Mouse (Mus musculus) hindlimb bud, embryonic 11.5 days (tissue): ENCODE measurements around the gene Knl1.
A peak's percentile ranks its signal among the peaks of the same experiment; 100 is the strongest.

ENCODE experiments used
- DNase-seq: peaks from one replicate; pipeline ENCODE4 v3.0.0-alpha.2; 2012; ENCODE audit warnings: low read depth, low spot score; ENCODE audit errors: extremely low spot score

Gene Knl1

DNA sequence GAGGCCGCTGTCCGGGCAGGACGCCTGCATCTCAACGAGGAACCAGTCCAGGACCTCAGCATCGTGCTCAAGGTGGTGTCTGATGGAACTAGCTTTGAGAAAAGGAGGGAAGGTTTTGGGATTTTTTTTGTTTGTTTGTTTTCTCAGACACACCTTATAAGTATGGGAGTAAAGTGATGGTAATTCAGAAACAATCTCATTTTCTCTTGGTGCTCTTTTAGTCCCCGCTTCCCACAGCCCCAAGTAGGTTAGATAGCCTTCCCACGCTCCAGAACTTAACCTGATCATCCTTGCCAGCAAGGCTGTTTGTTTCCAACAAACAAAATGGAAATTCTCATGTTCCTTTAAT lies 11.5 kb upstream of the Knl1 start:
- no peak for DNase-seq

GRCm38 (mm10) chr2:119040882-119041281 lies 6.0 kb upstream of the Knl1 start:
- DNase-seq = no peak

- DNase-seq = no peak
These were observed 1.8 kb upstream of the Knl1 start for GRCm38 (mm10) chr2:119045163-119045562.

GRCm38 (mm10) chr2:119047849-119048248 lies 930 bp downstream of the Knl1 start:
- no peak for DNase-seq

- DNase-seq = no peak
These were observed 3.3 kb downstream of the Knl1 start for GRCm38 (mm10) chr2:119050132-119050650.

DNA sequence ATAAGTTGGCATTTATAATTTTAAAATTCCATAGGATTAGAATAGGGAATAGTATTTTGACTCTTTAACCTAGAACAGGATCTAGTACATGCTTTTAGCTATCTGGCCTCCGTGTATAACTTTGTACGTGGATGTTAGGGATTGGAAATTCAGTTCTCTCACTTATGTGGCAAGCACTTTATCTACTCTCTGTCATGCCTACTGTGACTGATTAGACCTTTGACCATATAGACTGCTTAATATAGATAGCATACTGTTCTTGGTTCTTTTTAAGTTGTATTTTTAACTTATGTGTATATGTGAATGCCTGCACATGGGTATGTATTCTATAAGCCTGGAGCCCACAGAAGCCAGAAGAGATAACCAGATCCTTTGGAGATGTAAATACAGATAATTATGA lies 13.2 kb downstream of the Knl1 start:
- DNase-seq = no peak

GRCm38 (mm10) chr2:119072397-119072796 lies 25.5 kb downstream of the Knl1 start:
- DNase-seq = no peak

- no peak for DNase-seq
These were observed 39.2 kb downstream of the Knl1 start for GRCm38 (mm10) chr2:119086156-119086555.

DNA sequence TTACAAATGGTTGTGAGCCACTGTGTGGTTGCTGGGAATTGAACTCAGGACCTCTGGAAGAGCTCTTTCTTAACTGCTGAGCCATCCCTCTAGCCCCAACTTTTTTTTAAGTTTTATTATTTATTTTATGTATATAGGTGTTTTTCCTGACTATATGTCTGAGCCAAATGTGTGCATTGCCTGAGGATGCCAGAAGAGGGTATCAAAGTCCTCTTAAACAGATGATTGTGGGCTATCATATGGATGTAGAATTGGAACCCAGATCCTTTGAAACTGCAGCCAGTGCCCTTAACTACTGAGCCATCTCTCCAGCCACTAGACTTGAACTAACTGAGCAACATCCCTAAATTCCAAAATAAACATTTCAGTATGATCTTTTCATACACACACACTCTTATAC lies 54.6 kb downstream of the Knl1 start:
- no peak for DNase-seq

- DNase-seq = no peak
These were observed 59.7 kb downstream of the Knl1 start for GRCm38 (mm10) chr2:119106583-119106982.

DNA sequence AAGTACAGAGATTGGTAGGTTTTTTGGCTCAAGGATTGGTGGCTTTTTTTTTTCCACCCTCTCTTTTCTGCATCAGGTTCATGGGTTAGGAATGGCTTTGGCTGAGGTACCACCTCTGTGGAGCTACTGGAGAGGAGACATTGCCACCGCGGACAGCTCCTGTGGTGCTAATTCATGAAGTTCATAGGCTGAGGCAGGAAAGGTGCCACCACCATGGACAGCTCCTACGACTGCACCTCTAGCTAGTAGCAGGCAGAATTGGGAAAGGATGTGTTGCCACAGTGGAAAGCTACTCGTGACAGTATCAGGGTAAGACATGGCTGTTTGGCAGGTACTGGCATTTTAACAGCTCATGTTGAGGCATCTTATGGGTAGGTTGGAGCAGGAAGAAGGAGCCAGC lies 61.6 kb downstream of the Knl1 start:
- DNase-seq = no peak

DNA sequence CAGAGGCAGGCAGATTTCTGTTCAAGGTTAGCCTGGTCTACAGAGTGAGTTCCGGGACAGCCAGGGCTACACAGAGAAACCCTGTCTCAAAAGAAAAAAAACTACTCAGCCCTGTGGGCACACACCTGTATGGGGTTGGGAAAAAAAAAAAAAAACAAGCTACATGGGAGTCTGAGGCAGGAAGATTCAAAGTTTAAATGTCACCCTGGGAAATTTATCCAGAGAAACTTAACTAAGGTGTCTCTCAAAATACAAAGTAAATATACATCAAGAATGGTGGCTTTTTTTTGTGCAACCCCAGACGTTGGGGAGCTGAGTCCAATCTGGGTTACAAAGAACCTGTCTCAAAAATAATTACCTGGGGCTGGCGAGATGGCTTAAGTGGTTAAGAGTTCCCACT lies 64.1 kb downstream of the Knl1 start:
- no peak for DNase-seq

- DNase-seq = peak; percentile 85
These were observed 65.7 kb downstream of the Knl1 start, which contains the start of gene Rad51 for GRCm38 (mm10) chr2:119112438-119113112. Gene Rad51 (plus strand): TSS chr2:119112793.

DNA sequence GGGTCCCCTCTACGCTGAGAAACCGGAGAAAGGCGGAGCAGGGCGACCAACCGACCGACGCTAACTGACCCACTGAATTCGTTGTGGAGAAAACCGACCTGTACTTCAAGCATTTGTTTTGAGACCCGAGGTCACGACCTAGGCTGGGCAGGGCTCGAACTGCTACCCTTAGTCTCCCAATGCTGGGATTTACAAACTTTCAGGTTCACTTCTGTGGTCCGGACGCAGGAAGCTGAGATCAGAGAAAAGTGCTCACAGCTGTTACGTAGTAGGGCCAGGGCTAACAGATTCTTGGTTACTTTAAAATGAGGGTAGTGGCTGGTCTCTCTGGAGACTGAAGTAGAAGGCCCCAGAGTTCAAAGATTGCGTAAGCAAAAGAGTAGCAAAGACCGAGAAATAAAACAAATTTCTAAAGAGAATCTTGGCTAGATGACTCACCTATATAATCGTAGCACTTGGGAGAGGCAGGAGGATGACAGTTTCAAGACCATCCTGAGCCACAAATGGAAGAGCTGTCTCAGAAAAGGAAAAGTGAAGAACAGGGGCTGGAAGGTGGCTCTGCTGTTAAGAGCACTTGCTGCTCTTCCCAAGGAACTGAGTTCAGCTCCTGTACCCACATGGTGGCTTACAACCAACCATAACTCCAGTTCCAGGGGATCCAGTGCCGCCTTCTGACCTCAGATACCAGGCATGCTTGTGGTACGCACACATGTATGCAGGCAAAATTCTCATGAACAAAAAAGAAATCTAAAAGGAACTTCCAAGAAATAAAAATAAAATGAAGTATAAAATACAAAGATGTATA lies 66.4 kb downstream of the Knl1 start:
- no peak for DNase-seq

GRCm38 (mm10) chr2:119136346-119136898 lies 89.5 kb downstream of the Knl1 start:
- no peak for DNase-seq

- DNase-seq = no peak
These were observed 98.3 kb downstream of the Knl1 start for GRCm38 (mm10) chr2:119145199-119145598.

GRCm38 (mm10) chr2:119146435-119146834 lies 99.5 kb downstream of the Knl1 start:
- DNase-seq = no peak

- no peak for DNase-seq
These were observed 100.3 kb downstream of the Knl1 start for GRCm38 (mm10) chr2:119147160-119147678.

GRCm38 (mm10) chr2:119147775-119148174 lies 100.9 kb downstream of the Knl1 start:
- DNase-seq = no peak

DNA sequence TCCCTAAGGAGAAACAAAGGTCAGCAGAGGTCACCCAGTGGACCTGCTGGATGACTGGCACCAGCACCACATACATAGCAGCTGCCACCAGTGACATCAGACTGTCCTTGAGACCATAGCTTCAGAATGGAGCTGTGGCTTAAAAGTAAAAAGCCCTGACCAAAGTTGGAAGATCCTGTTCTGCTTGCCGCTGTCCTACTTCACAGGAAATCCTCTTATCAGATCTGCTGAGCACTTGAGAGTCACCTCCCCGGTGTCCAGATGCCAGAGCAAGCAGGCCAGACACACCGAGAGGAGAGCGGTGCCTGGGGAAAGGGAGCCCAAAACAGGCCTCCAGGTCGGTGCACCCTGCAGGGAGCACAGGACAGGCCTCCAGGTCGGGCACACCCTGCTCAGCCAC lies 105.3 kb downstream of the Knl1 start:
- no peak for DNase-seq

DNA sequence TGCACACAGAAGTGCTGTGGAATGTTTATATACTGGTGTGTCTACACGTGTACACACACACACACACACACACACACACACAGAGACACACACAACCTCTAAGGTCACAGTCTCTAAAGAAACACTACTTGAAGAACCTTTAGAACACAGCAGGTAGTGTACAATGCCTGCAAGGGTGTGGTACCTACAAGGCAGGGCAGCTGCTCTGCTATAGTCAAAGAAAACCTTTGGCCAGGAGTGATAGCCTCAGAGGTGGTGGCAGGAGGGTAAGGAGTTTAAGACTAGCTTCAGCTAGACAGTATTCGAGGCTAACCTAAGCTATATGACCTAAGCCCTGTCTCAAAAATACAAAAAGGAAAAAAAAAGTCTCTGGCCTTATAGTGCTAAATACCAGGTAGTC lies 107.8 kb downstream of the Knl1 start:
- no peak for DNase-seq
